Mouse (Mus musculus) hindbrain, embryonic 12.5 days (tissue): Measurements from ENCODE around the gene Rps12. TPM values are rescaled to one million over a fixed set of nuclear protein-coding genes. Genes with fewer than 3 reads are reported as not detected.

Experiments
- ATAC-seq: fragments of 200-750 bp; cut with Nextera tagmentation; 2 replicates; pipeline ENCODE4 v1.8.0; 2017; ENCODE audit warnings: moderate TSS enrichment; ENCODE audit not compliant: low FRiP score
- H3K27ac ChIP-seq: fragments of 300-500 bp; sonication (generic); 2 replicates; pipeline ENCODE4 v1.5.1; 2016; ENCODE audit warnings: mild to moderate bottlenecking
- H3K27me3 ChIP-seq: fragments of 300-500 bp; sonication (generic); 2 replicates; pipeline ENCODE4 v1.6.1; 2016; ENCODE audit warnings: mild to moderate bottlenecking
- H3K36me3 ChIP-seq: fragments of 300-500 bp; sonication (generic); 2 replicates; pipeline ENCODE4 v1.6.1; 2016; ENCODE audit warnings: mild to moderate bottlenecking
- H3K4me1 ChIP-seq: fragments of 300-500 bp; sonication (generic); 2 replicates; pipeline ENCODE4 v1.6.1; 2016
- H3K4me2 ChIP-seq: fragments of 300-500 bp; sonication (generic); replicated peaks from 2 replicates; pipeline ENCODE4 v1.6.1; 2016; ENCODE audit warnings: mild to moderate bottlenecking
- H3K4me3 ChIP-seq: fragments of 300-500 bp; sonication (generic); 2 replicates; pipeline ENCODE4 v1.5.1; 2016; ENCODE audit warnings: mild to moderate bottlenecking
- H3K9ac ChIP-seq: fragments of 300-500 bp; sonication (generic); 2 replicates; pipeline ENCODE4 v1.6.1; 2016; ENCODE audit warnings: mild to moderate bottlenecking, moderate library complexity
- H3K9me3 ChIP-seq: fragments of 300-500 bp; sonication (generic); replicated peaks from 2 replicates; pipeline ENCODE4 v1.6.1; 2016; ENCODE audit warnings: mild to moderate bottlenecking
- WGBS: fragments of 180-500 bp; shearing (Covaris S2); methylation state at CpG from one replicate; pipeline ENCODE4 v1.1.7; 2016; 5-methylcytosine and 5-hydroxymethylcytosine counted together
- polyA plus RNA-seq: library from polyadenylated mRNA; unstranded; fragments of >200 nt; fragmentation: Nextera tagmentation; extraction: Ambion mirVana; gene quantifications from 2 replicates; pipeline ENCODE4 v1.2.1, GENCODE M21; 2016

Rps12 gene
- polyA plus RNA-seq, 1 experiment from 2014 or later = 113 TPM

GRCm38 (mm10) chr10:23782855-23783492, 4.1 kb downstream of the Rps12 start:
- Histone ChIP-seq H3K4me3 (no peak overlapping the region), H3K4me1 (peaks cover 22% of the 10 kb centered on the region), H3K9ac (no peak overlapping the region), H3K4me2 (no peak overlapping the region), H3K9me3 (no peaks in the 10 kb centered on the region), H3K36me3 (peaks cover 28% of the 10 kb centered on the region), H3K27ac (no peak overlapping the region), H3K27me3 (no peaks in the 10 kb centered on the region)
- ATAC-seq = no peak
- 40% methylated on average over 2 of the region's 2 CpGs for WGBS

- ATAC-seq = no peak
- H3K4me1 ChIP-seq = peaks cover 21% of the 10 kb centered on the region
- H3K27ac ChIP-seq = no peak overlapping the region
- H3K9me3 ChIP-seq = no peaks in the 10 kb centered on the region
- WGBS = 87% methylated on average over 11 of the region's 11 CpGs
- H3K4me3 ChIP-seq = no peak overlapping the region
- peaks cover 28% of the 10 kb centered on the region for H3K36me3 ChIP-seq
- H3K4me2 ChIP-seq = no peak overlapping the region
- H3K27me3 ChIP-seq = no peaks in the 10 kb centered on the region
- H3K9ac ChIP-seq = no peak overlapping the region
Measured at GRCm38 (mm10) chr10:23781760-23782735, 5.0 kb downstream of the Rps12 start.

GRCm38 (mm10) chr10:23780539-23781275, 6.4 kb downstream of the Rps12 start:
- H3K4me3 ChIP-seq = no peak overlapping the region
- no peak overlapping the region for H3K4me2 ChIP-seq
- H3K36me3 ChIP-seq = peaks cover 26% of the 10 kb centered on the region
- 86% methylated on average over 6 of the region's 6 CpGs for WGBS
- peaks cover 15% of the 10 kb centered on the region for H3K4me1 ChIP-seq
- no peak overlapping the region for H3K9ac ChIP-seq
- no peak overlapping the region for H3K27ac ChIP-seq
- H3K27me3 ChIP-seq = no peaks in the 10 kb centered on the region
- ATAC-seq = no peak
- H3K9me3 ChIP-seq = no peaks in the 10 kb centered on the region

- H3K9ac ChIP-seq = no peak overlapping the region
- ATAC-seq = no peak; the same call in 1 of the 2 replicates
- no peak overlapping the region for H3K27ac ChIP-seq
- H3K27me3 ChIP-seq = no peaks in the 10 kb centered on the region
- H3K4me3 ChIP-seq = no peak overlapping the region
- no peaks in the 10 kb centered on the region for H3K9me3 ChIP-seq
- peaks cover 3% of the 10 kb centered on the region; the same call in 1 of the 2 replicates for H3K36me3 ChIP-seq
- WGBS = 39% methylated on average over 5 of the region's 5 CpGs
- H3K4me1 ChIP-seq = 0 out of 2 replicates have a peak, but pooled peaks cover 2% of the 10 kb centered on the region
- H3K4me2 ChIP-seq = no peak overlapping the region
Measured at GRCm38 (mm10) chr10:23777288-23777945, 9.7 kb downstream of the Rps12 start.

- no peak for ATAC-seq
- Histone ChIP-seq H3K9me3 (no peaks in the 10 kb centered on the region), H3K4me1 (no peaks in the 10 kb centered on the region), H3K36me3 (no peaks in the 10 kb centered on the region), H3K27me3 (no peaks in the 10 kb centered on the region), H3K4me3 (no peak overlapping the region), H3K9ac (no peak overlapping the region), H3K27ac (no peak overlapping the region), H3K4me2 (no peak overlapping the region)
- 74% methylated on average over 7 of the region's 7 CpGs for WGBS
Measured at GRCm38 (mm10) chr10:23754166-23754565, 32.9 kb downstream of the Rps12 start.

Other genes starting within 250 kb of the Rps12 start
- gene Slc18b1, start 9.7 kb upstream of the Rps12 start, polyA plus RNA-seq = 22.5 and 23.5 TPM in 2 replicates
- gene Vnn3, start 64.2 kb upstream of the Rps12 start, polyA plus RNA-seq = not detected in 2 replicates
- gene Vnn1, start 107.4 kb upstream of the Rps12 start, polyA plus RNA-seq = 1.3 and 1.6 TPM in 2 replicates
- gene Taar1, start 133.1 kb upstream of the Rps12 start, polyA plus RNA-seq = not detected in 2 replicates
- not detected in 2 replicates for gene Taar2, start 151.3 kb upstream of the Rps12 start, polyA plus RNA-seq
- gene Taar3, start 162.3 kb upstream of the Rps12 start, polyA plus RNA-seq = not detected in 2 replicates
- gene Taar4, start 173.2 kb upstream of the Rps12 start, polyA plus RNA-seq = not detected in 2 replicates
- 1.3 TPM in 1 of 2 replicates, not detected in the other for gene Taar5, start 183.4 kb upstream of the Rps12 start, polyA plus RNA-seq
- gene Taar6, start 198.4 kb upstream of the Rps12 start, polyA plus RNA-seq = 0.41 TPM in 1 of 2 replicates, not detected in the other
- gene Taar7a, start 206.2 kb upstream of the Rps12 start, polyA plus RNA-seq = not detected in 2 replicates
- not detected in 2 replicates for gene Taar7b, start 212.7 kb upstream of the Rps12 start, polyA plus RNA-seq
- gene Taar7d, start 239.9 kb upstream of the Rps12 start, polyA plus RNA-seq = not detected in 2 replicates